Mouse (Mus musculus) intestine, embryonic 16.5 days (tissue): ENCODE measurements around the gene Sytl2. TPM values are rescaled to one million over a fixed set of nuclear protein-coding genes. Genes with fewer than 3 reads are reported as not detected.

Experiments
- ATAC-seq: fragments of 200-750 bp; cut with Nextera tagmentation; 2 replicates; pipeline ENCODE4 v1.8.0; 2017; ENCODE audit warnings: moderate TSS enrichment, moderate library complexity
- H3K27ac ChIP-seq: fragments of 300-500 bp; sonication (generic); 2 replicates; pipeline ENCODE4 v1.5.1; 2014; ENCODE audit warnings: mild to moderate bottlenecking, low read length
- H3K27me3 ChIP-seq: fragments of 300-500 bp; sonication (generic); replicated peaks from 2 replicates; pipeline ENCODE4 v1.6.1; 2014; ENCODE audit warnings: low read length, control low read depth, mixed read lengths; ENCODE audit not compliant: control insufficient read depth, insufficient read depth
- H3K36me3 ChIP-seq: fragments of 300-500 bp; sonication (generic); 2 replicates; pipeline ENCODE4 v1.6.1; 2014; ENCODE audit warnings: low read length, control low read depth; ENCODE audit not compliant: control insufficient read depth, insufficient read depth
- H3K4me1 ChIP-seq: fragments of 300-500 bp; sonication (generic); 2 replicates; pipeline ENCODE4 v1.6.1; 2014; ENCODE audit warnings: low read length, control low read depth, mixed read lengths; ENCODE audit not compliant: control insufficient read depth, insufficient read depth
- H3K4me2 ChIP-seq: fragments of 300-500 bp; sonication (generic); 2 replicates; pipeline ENCODE4 v1.6.1; 2014; ENCODE audit warnings: low read depth, low read length, control low read depth
- H3K4me3 ChIP-seq: fragments of 300-500 bp; sonication (generic); 2 replicates; pipeline ENCODE4 v1.5.1; 2014; ENCODE audit warnings: mild to moderate bottlenecking, low read length
- H3K9ac ChIP-seq: fragments of 300-500 bp; sonication (generic); 2 replicates; pipeline ENCODE4 v1.6.1; 2014; ENCODE audit warnings: low read depth, low read length
- H3K9me3 ChIP-seq: fragments of 300-500 bp; sonication (generic); 2 replicates; pipeline ENCODE4 v1.6.1; 2016; ENCODE audit warnings: low read length, control low read depth; ENCODE audit not compliant: control insufficient read depth
- WGBS: fragments of 180-500 bp; shearing (Covaris S2); extraction: QIAGEN DNeasy Blood & Tissue Kit; methylation state at CpG from one replicate; pipeline ENCODE4 v1.1.7; 2014; 5-methylcytosine and 5-hydroxymethylcytosine counted together
- polyA plus RNA-seq: library from polyadenylated mRNA; unstranded; fragments of >200 nt; fragmentation: Nextera tagmentation; extraction: Ambion mirVana; gene quantifications from 2 replicates; pipeline ENCODE4 v1.2.1, GENCODE M21; 2015

Sytl2 gene
- polyA plus RNA-seq, 1 experiment from 2014 or later, result 8.9 TPM

DNA sequence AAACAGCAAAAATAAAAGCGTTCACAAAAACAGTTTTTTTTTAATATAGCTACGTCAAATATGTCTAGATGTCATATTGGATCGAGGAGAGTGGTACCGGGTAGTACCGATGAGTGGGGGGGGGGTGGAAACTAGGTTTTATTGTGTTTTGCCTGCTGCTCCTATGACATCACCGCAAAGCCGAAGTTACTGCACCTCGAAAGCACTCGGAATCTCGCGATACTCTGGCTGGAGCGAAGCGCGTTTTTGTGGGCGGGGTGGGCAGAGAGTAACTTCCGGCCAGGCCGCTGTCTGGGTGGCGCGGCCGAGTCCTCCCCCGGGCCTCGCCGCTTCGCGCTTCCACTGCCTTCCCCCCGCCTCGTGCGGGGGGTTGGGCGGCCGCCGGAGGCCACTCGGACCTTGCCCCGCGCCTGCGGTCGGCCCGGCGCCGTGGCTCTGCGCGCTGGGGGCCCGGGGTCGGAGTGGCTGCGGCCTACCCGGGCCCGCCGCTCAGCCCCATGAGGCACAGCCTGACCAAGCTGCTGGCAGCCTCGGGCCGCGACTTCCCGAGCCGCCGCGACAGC lies 140.5 kb downstream of the Sytl2 start, which contains the start of gene Crebzf:
Gene Crebzf (plus strand): TSS at position 212 of the 563 bp plus-strand sequence.
- WGBS, result under 1% methylated on average over 54 of the region's 54 CpGs
- peak within 1 kb of the TSS; percentile 90 for H3K4me2 ChIP-seq
- ATAC-seq, result peak; percentile 96

DNA sequence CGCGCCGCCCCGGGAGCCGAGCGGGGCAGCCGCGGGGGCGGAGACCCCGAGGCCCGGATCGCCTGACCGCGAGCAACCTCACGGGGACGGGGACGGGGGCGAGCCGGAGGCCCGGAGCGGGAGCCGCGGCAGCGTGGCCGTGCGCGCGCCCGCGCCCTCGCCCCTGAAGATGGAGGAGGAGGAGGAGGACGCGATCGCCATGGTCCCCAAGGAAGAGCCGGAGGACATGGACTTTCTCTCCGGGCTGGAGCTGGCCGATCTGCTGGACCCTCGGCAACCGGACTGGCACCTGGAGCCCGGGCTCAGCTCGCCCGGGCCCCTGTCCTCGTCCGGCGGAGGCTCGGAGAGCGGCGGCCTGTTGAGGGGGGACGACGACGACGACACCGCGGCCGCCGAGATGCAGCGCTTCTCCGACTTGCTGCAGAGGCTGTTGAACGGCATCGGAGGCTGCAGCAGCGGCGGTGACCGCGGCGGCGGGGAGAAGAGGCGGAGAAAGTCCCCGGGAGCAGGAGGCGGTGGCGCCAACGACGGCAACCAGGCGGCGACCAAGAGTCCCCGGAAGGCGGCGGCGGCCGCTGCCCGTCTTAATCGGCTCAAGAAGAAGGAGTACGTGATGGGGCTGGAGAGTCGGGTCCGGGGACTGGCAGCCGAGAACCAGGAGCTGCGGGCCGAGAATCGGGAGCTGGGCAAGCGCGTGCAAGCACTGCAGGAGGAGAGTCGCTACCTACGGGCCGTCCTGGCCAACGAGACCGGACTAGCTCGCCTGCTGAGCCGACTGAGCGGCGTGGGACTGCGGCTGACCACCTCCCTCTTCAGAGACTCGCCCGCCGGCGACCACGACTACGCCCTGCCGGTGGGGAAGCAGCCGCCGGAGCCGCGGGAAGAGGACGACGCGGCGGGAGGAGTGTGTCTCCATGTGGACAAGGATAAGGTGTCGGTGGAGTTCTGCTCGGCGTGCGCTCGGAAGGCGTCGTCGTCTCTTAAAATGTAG lies 141.3 kb downstream of the Sytl2 start:
- Histone ChIP-seq H3K27ac (peak overlapping the region; percentile 99), H3K9me3 (no peaks in the 10 kb centered on the region), H3K9ac (peak overlapping the region; percentile 100), H3K4me3 (peak overlapping the region; percentile 99), H3K36me3 (no peaks in the 10 kb centered on the region), H3K27me3 (no peaks in the 10 kb centered on the region), H3K4me1 (no peaks in the 10 kb centered on the region; the same call in 1 of the 2 replicates), H3K4me2 (peak overlapping the region; percentile 90)
- ATAC-seq, result peak; percentile 79
- under 1% methylated on average over 122 of the region's 123 CpGs for WGBS

More for the DNA sequence above, 140.5 kb downstream of the Sytl2 start, which contains the start of gene Crebzf:
- peak within 1 kb of the TSS; percentile 99 for H3K27ac ChIP-seq
- peak within 1 kb of the TSS; percentile 99 for H3K4me3 ChIP-seq
- no peaks in the 10 kb centered on the region for H3K9me3 ChIP-seq
- peak within 1 kb of the TSS; percentile 100 for H3K9ac ChIP-seq
- no peaks in the 10 kb centered on the region for H3K36me3 ChIP-seq
- H3K4me1 ChIP-seq, result no peaks in the 10 kb centered on the region; the same call in 1 of the 2 replicates
- H3K27me3 ChIP-seq, result no peaks in the 10 kb centered on the region

DNA sequence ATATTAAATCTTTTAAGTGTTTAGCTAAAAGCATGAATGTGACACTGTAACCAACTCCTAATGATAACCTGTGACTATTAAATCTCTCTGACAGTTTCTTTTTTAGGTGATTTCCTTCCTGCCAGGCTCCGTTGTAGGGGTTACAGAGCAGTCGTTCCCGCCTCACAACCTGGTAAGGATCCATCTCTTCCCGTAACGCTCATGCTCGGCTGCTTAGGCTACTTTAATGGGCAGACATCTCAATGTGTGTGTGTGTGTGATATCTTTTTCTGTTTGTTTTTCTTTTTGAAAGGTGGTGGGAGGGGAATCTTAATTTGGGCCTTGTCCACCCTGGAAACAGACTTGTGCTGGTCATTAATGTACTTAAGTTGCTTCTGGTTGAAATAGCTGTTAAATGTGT lies 142.2 kb downstream of the Sytl2 start:
- no peaks in the 10 kb centered on the region for H3K27me3 ChIP-seq
- H3K4me1 ChIP-seq, result no peaks in the 10 kb centered on the region; the same call in 1 of the 2 replicates
- H3K9ac ChIP-seq, result peak overlapping the region; percentile 100
- H3K36me3 ChIP-seq, result no peaks in the 10 kb centered on the region
- ATAC-seq, result no peak
- H3K4me3 ChIP-seq, result peak overlapping the region; percentile 99
- H3K9me3 ChIP-seq, result no peaks in the 10 kb centered on the region
- peak overlapping the region; percentile 90 for H3K4me2 ChIP-seq
- WGBS, result under 1% methylated on average over 6 of the region's 6 CpGs
- H3K27ac ChIP-seq, result 0 out of 2 replicates have a peak overlapping the region, but pooled peaks have one; percentile 4

DNA sequence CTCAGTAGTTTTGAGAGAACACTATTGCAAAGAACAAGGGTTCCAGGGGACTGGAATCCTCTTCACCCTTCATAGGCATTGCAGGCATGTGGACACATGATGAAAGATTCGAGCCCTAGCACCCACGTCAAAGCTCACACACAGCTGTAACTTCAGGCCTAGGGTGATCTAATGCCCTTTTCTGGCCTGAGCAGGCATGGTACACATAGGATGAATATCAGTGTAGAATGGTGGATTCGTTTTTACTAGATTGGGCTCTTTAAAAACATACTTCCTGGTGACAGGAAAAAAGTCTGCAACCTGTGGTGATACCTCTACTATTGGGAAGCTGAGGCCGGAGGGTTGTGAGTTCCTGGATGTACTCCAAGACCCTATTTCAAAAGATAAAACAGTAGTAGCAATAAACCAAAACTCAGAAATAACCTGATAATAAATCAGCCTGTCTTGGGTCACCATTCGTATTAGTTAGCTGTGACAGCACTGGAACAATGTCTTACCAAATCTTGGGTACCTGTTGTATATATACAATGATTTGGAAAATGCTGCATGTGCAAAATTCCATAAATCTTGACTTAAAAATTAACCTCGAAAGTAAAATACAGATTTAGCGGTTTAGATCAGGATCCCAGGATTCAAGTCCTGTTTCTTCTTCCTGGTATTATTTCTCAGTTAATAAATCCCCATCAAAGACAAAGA lies 154.2 kb downstream of the Sytl2 start:
- Histone ChIP-seq H3K36me3 (peaks cover 2% of the 10 kb centered on the region; the same call in 1 of the 2 replicates), H3K4me2 (peak overlapping the region; percentile 78), H3K4me1 (peaks cover 9% of the 10 kb centered on the region), H3K4me3 (peak overlapping the region; percentile 72), H3K9me3 (no peaks in the 10 kb centered on the region), H3K27ac (peak overlapping the region; percentile 39), H3K27me3 (no peaks in the 10 kb centered on the region; the same call in 1 of the 2 replicates), H3K9ac (peak overlapping the region; percentile 83)
- 21% methylated on average over 7 of the region's 7 CpGs for WGBS
- no peak for ATAC-seq

DNA sequence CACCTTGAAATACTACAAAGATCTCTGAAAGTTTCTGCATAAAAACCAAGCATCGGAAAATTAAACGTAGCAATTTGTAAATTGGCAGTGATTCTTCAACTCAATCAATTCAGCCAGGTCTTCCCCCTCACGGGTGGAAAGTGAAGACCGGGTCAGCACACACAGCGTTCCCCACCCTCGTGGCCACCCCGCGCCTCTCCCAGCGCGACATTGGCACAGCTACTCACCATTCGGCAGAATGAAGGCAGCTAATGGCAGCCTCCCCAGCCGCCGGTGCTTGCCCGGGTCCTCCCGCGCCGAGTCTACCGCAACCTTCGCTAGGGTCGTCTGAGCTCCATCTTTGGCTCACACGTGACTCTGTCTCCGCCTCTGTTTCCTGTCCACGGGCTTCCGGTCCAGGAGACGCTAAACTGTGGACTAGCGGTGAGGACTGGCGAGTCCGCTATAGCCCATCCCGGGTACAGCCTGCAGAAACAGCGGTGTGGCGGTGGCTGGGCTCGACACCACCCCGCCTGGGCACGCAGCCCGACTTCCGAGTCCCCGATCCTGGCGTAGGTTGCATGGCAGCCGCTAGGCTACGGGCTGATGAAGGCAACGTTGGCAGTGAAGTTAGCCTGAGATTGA lies 154.9 kb downstream of the Sytl2 start, which contains the start of gene Tmem126a:
Gene Tmem126a (minus strand): TSS at position 385 of the 624 bp plus-strand sequence.
- H3K27me3 ChIP-seq, result peaks cover 3% of the 10 kb centered on the region; the same call in 1 of the 2 replicates
- peak; percentile 97 for ATAC-seq
- H3K36me3 ChIP-seq, result no peaks in the 10 kb centered on the region
- H3K9me3 ChIP-seq, result no peaks in the 10 kb centered on the region
- H3K27ac ChIP-seq, result peak within 1 kb of the TSS; percentile 88
- peak within 1 kb of the TSS; percentile 72 for H3K4me3 ChIP-seq
- H3K4me1 ChIP-seq, result peaks cover 9% of the 10 kb centered on the region
- peak within 1 kb of the TSS; percentile 78 for H3K4me2 ChIP-seq
- H3K9ac ChIP-seq, result peak within 1 kb of the TSS; percentile 83
- under 1% methylated on average over 41 of the region's 41 CpGs for WGBS

DNA sequence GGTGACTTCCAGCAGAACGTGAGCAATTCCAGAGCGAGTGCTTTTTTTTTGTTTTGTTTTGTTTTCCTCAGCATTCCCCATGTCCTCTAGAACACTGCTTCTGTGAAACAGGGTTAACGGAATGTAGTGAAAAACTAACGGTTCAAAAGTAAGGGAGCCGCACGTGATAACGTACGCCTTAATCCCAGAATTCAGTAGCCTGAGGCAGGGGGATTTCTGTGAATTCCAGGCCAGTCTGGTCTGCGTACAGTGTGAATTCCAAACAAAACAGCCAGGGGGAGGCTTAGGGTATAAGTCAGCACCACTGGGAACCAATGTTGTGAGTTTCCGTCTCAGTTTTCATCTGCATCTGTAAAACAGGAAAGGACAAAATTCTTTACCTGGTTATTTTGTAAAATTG lies 155.5 kb downstream of the Sytl2 start:
- Histone ChIP-seq H3K4me2 (peak overlapping the region; percentile 78), H3K9ac (peak overlapping the region; percentile 83), H3K27ac (peak overlapping the region; percentile 88), H3K9me3 (no peaks in the 10 kb centered on the region), H3K36me3 (no peaks in the 10 kb centered on the region), H3K4me3 (peak overlapping the region; percentile 72), H3K27me3 (peaks cover 3% of the 10 kb centered on the region; the same call in 1 of the 2 replicates), H3K4me1 (peaks cover 9% of the 10 kb centered on the region)
- 11% methylated on average over 10 of the region's 10 CpGs for WGBS
- peak; percentile 55 for ATAC-seq

Other genes starting within 250 kb of the Sytl2 start
- gene Picalm, start 172.0 kb upstream of the Sytl2 start, polyA plus RNA-seq, result 25.5 and 27.0 TPM in 2 replicates
- not detected in 2 replicates for gene Ccdc83, start 36.5 kb upstream of the Sytl2 start, polyA plus RNA-seq
- 0.54 and 1.1 TPM in 2 replicates for gene Ccdc89, start 124.3 kb downstream of the Sytl2 start, polyA plus RNA-seq
- gene Crebzf, start 140.5 kb downstream of the Sytl2 start, polyA plus RNA-seq, result 11.5 and 11.7 TPM in 2 replicates
- gene Tmem126a, start 155.0 kb downstream of the Sytl2 start, polyA plus RNA-seq, result 143 and 147 TPM in 2 replicates
- gene Tmem126b, start 173.7 kb downstream of the Sytl2 start, polyA plus RNA-seq, result 36.9 and 37.9 TPM in 2 replicates
- 3.8 and 3.9 TPM in 2 replicates for gene Dlg2, start 174.4 kb downstream of the Sytl2 start, polyA plus RNA-seq